Mouse (Mus musculus): Measurements from ENCODE around the gene Prkaa2. TPM values are rescaled to one million over a fixed set of nuclear protein-coding genes. Genes with fewer than 3 reads are reported as not detected.

Prkaa2 gene
- total RNA-seq (2021), result 10 to 100 TPM; 88.8 to 96.3 TPM
- long read RNA-seq, experiment 1, full-length matches to known transcripts, result 16 of 30 reads
- long read RNA-seq, experiment 1, partial matches to known transcripts, result 4 of 30 reads
- long read RNA-seq, experiment 1, other reads (novel, unspliced or antisense), result 10 of 30 reads
- long read RNA-seq, experiment 2, full-length matches to known transcripts, result 22 of 46 reads
- long read RNA-seq, experiment 2, partial matches to known transcripts, result 2 of 46 reads
- long read RNA-seq, experiment 2, other reads (novel, unspliced or antisense), result 22 of 46 reads

GRCm38 (mm10) chr4:105109199-105109989 lies at the start of gene Prkaa2:
Gene Prkaa2 (minus strand): TSS chr4:105109890.
- intact Hi-C loops (cut with DNase I; ENCODE audit: low total_unique reads), result no loop called here
- peak; percentile 78 for DNase-seq

- intact Hi-C loops (cut with DNase I; ENCODE audit: low total_unique reads), result loop anchor here (5.0 to 10.0 kb wide), 2 partner anchors 68 to 755 kb away; no protein-coding TSS in a partner anchor
Measured at GRCm38 (mm10) chr4:105159531-105159870, 49.8 kb upstream of the Prkaa2 start.

GRCm38 (mm10) chr4:105158651-105159530 lies 49.2 kb upstream of the Prkaa2 start:
- DNase-seq, result peak; percentile 47
- intact Hi-C loops (cut with DNase I; ENCODE audit: low total_unique reads), result loop anchor here (5.0 to 10.0 kb wide), 2 partner anchors 68 to 756 kb away; no protein-coding TSS in a partner anchor

More at GRCm38 (mm10) chr4:105159531-105159870, 49.8 kb upstream of the Prkaa2 start:
- DNase-seq, result no peak

GRCm38 (mm10) chr4:105158169-105158555 lies 48.5 kb upstream of the Prkaa2 start:
- DNase-seq, result peak; percentile 85
- intact Hi-C loops (cut with DNase I; ENCODE audit: low total_unique reads), result loop anchor here (5.0 to 10.0 kb wide), 2 partner anchors 69 to 757 kb away; no protein-coding TSS in a partner anchor

- intact Hi-C loops (cut with DNase I; ENCODE audit: low total_unique reads), result loop anchor here (5.0 to 10.0 kb wide), 2 partner anchors 70 to 757 kb away; no protein-coding TSS in a partner anchor
- DNase-seq, result peak; percentile 85
Measured at GRCm38 (mm10) chr4:105157276-105158168, 47.8 kb upstream of the Prkaa2 start, which contains the start of gene Plpp3. Gene Plpp3 (plus strand): TSS chr4:105157347.

- intact Hi-C loops (cut with DNase I; ENCODE audit: low total_unique reads), result loop anchor here (5.0 to 10.0 kb wide), 2 partner anchors 70 to 758 kb away; no protein-coding TSS in a partner anchor
- DNase-seq, result no peak
Measured at GRCm38 (mm10) chr4:105156955-105157275, 47.2 kb upstream of the Prkaa2 start.

- no peak for DNase-seq
- intact Hi-C loops (cut with DNase I; ENCODE audit: low total_unique reads), result loop anchor here (5.0 to 10.0 kb wide), 2 partner anchors 71 to 759 kb away; no protein-coding TSS in a partner anchor
Measured at GRCm38 (mm10) chr4:105156281-105156680, 46.6 kb upstream of the Prkaa2 start.

GRCm38 (mm10) chr4:105153227-105153626 lies 43.5 kb upstream of the Prkaa2 start:
- DNase-seq, result no peak
- intact Hi-C loops (cut with DNase I; ENCODE audit: low total_unique reads), result loop anchor here (10.0 kb wide), 1 partner anchor 762 kb away; no protein-coding TSS in a partner anchor

GRCm38 (mm10) chr4:105151911-105152690 lies 42.4 kb upstream of the Prkaa2 start:
- intact Hi-C loops (cut with DNase I; ENCODE audit: low total_unique reads), result loop anchor here (10.0 kb wide), 1 partner anchor 763 kb away; no protein-coding TSS in a partner anchor
- peak; percentile 71 for DNase-seq

GRCm38 (mm10) chr4:105149492-105149891 lies 39.8 kb upstream of the Prkaa2 start:
- no peak for DNase-seq
- intact Hi-C loops (cut with DNase I; ENCODE audit: low total_unique reads), result loop anchor here (10.0 kb wide), 1 partner anchor 1075 kb away; no protein-coding TSS in a partner anchor

- DNase-seq, result no peak
- intact Hi-C loops (cut with DNase I; ENCODE audit: low total_unique reads), result no loop called here
Measured at GRCm38 (mm10) chr4:105133350-105134050, 23.8 kb upstream of the Prkaa2 start.

GRCm38 (mm10) chr4:105131756-105132314 lies 22.1 kb upstream of the Prkaa2 start:
- intact Hi-C loops (cut with DNase I; ENCODE audit: low total_unique reads), result no loop called here
- DNase-seq, result no peak

GRCm38 (mm10) chr4:105129212-105129611 lies 19.5 kb upstream of the Prkaa2 start:
- intact Hi-C loops (cut with DNase I; ENCODE audit: low total_unique reads), result loop anchor here (10.0 kb wide), 1 partner anchor 84 kb away; no protein-coding TSS in a partner anchor

GRCm38 (mm10) chr4:105122429-105122828 lies 12.7 kb upstream of the Prkaa2 start:
- intact Hi-C loops (cut with DNase I; ENCODE audit: low total_unique reads), result loop anchor here (5.0 to 10.0 kb wide), 2 partner anchors 78 to 210 kb away; partner anchors contain the start of gene Fyb2
- DNase-seq, result peak; percentile 61

More at GRCm38 (mm10) chr4:105129212-105129611, 19.5 kb upstream of the Prkaa2 start:
- no peak for DNase-seq

- no peak for DNase-seq
- intact Hi-C loops (cut with DNase I; ENCODE audit: low total_unique reads), result loop anchor here (5.0 to 10.0 kb wide), 2 partner anchors 76 to 209 kb away; partner anchors contain the start of gene Fyb2
Measured at GRCm38 (mm10) chr4:105121081-105121480, 11.4 kb upstream of the Prkaa2 start.

- no peak for DNase-seq
- intact Hi-C loops (cut with DNase I; ENCODE audit: low total_unique reads), result no loop called here
Measured at GRCm38 (mm10) chr4:105113468-105113867, 3.8 kb upstream of the Prkaa2 start.
